Mouse (Mus musculus): ENCODE data around the gene S100a5. TPM values are rescaled to one million over a fixed set of nuclear protein-coding genes. Genes with fewer than 3 reads are reported as not detected.

The S100a5 gene
- polyA plus RNA-seq, 1 experiment, result not detected

GRCm38 (mm10) chr3:90648981-90649380 is 40.7 kb downstream of the S100a5 start:
- H3K27me3 ChIP-seq (ENCODE audit: control insufficient read depth, insufficient read depth, low read length, poor library complexity, severe bottlenecking), result no peaks in the 10 kb centered on the region
- no peaks in the 10 kb centered on the region for H3K4me1 ChIP-seq (ENCODE audit: control insufficient read depth, insufficient read depth, low read length)
- H3K36me3 ChIP-seq (ENCODE audit: control insufficient read depth, insufficient read depth, low read length, poor library complexity, severe bottlenecking), result no peaks in the 10 kb centered on the region
- TF ChIP-seq POLR2A (IDR thresholded peaks at IDR 0.05; ENCODE audit: insufficient read depth, low read length), result no peak
- no peak for TF ChIP-seq CTCF (IDR thresholded peaks at IDR 0.05; ENCODE audit: low read depth, low read length)
- no peak for TF ChIP-seq EP300 (IDR thresholded peaks at IDR 0.05; ENCODE audit: insufficient read depth, low read depth, low read length)
- H3K9ac ChIP-seq (ENCODE audit: low read depth, poor library complexity, severe bottlenecking), result no peak overlapping the region
- no peak overlapping the region for H3K4me3 ChIP-seq (ENCODE audit: low read depth, low read length)
- no peak overlapping the region for H3K27ac ChIP-seq (ENCODE audit: insufficient read depth, low read length)
- no peaks in the 10 kb centered on the region for H3K9me3 ChIP-seq (replicated peaks; ENCODE audit: control insufficient read depth, insufficient read depth, low read length, poor library complexity, severe bottlenecking)

GRCm38 (mm10) chr3:90649832-90650231 is 41.5 kb downstream of the S100a5 start:
- no peaks in the 10 kb centered on the region for H3K9me3 ChIP-seq (replicated peaks; ENCODE audit: control insufficient read depth, insufficient read depth, low read length, poor library complexity, severe bottlenecking)
- H3K4me1 ChIP-seq (ENCODE audit: control insufficient read depth, insufficient read depth, low read length), result no peaks in the 10 kb centered on the region
- no peak for TF ChIP-seq POLR2A (IDR thresholded peaks at IDR 0.05; ENCODE audit: insufficient read depth, low read length)
- no peak for TF ChIP-seq CTCF (IDR thresholded peaks at IDR 0.05; ENCODE audit: low read depth, low read length)
- no peak for TF ChIP-seq EP300 (IDR thresholded peaks at IDR 0.05; ENCODE audit: insufficient read depth, low read depth, low read length)
- H3K36me3 ChIP-seq (ENCODE audit: control insufficient read depth, insufficient read depth, low read length, poor library complexity, severe bottlenecking), result no peaks in the 10 kb centered on the region
- no peaks in the 10 kb centered on the region for H3K27me3 ChIP-seq (ENCODE audit: control insufficient read depth, insufficient read depth, low read length, poor library complexity, severe bottlenecking)
- no peak overlapping the region for H3K9ac ChIP-seq (ENCODE audit: low read depth, poor library complexity, severe bottlenecking)
- no peak overlapping the region for H3K27ac ChIP-seq (ENCODE audit: insufficient read depth, low read length)
- no peak overlapping the region for H3K4me3 ChIP-seq (ENCODE audit: low read depth, low read length)

DNA sequence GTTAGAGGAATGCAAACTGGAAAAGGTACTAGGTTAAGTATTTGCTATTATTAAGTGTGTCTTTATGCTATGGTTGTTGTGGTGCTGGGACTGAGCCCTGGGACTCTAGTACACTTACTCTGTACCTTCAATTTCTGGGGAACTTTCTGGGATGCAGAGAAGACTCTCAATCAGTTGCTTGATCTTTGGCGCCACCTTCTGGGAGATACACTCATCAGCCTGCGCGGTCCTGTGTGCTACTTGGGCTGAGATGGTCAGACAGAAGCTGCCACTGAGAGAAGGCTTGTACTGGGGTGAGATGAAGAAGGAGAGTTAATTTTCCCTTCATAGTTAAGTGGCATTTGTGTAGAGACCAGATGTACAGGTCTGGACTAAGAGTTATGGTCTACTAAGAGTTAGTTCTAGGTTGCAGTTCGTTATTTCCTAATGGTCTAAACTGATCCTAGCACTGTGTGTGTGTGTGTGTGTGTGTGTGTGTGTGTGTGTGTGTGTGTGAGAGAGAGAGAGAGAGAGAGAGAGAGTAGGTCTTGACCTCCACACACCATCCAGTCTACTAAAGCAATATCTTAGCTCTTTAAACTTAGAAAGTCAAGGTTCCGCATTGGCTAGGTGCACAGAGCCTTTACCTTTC is 44.7 kb downstream of the S100a5 start:
- TF ChIP-seq POLR2A (IDR thresholded peaks at IDR 0.05; ENCODE audit: insufficient read depth, low read length), result no peak
- TF ChIP-seq CTCF (IDR thresholded peaks at IDR 0.05; ENCODE audit: low read depth, low read length), result peak; percentile 75
- no peaks in the 10 kb centered on the region for H3K27me3 ChIP-seq (ENCODE audit: control insufficient read depth, insufficient read depth, low read length, poor library complexity, severe bottlenecking)
- no peaks in the 10 kb centered on the region for H3K9me3 ChIP-seq (replicated peaks; ENCODE audit: control insufficient read depth, insufficient read depth, low read length, poor library complexity, severe bottlenecking)
- H3K4me1 ChIP-seq (ENCODE audit: control insufficient read depth, insufficient read depth, low read length), result no peaks in the 10 kb centered on the region
- no peak overlapping the region for H3K4me3 ChIP-seq (ENCODE audit: low read depth, low read length)
- H3K36me3 ChIP-seq (ENCODE audit: control insufficient read depth, insufficient read depth, low read length, poor library complexity, severe bottlenecking), result no peaks in the 10 kb centered on the region
- no peak overlapping the region for H3K9ac ChIP-seq (ENCODE audit: low read depth, poor library complexity, severe bottlenecking)
- H3K27ac ChIP-seq (ENCODE audit: insufficient read depth, low read length), result no peak overlapping the region

DNA sequence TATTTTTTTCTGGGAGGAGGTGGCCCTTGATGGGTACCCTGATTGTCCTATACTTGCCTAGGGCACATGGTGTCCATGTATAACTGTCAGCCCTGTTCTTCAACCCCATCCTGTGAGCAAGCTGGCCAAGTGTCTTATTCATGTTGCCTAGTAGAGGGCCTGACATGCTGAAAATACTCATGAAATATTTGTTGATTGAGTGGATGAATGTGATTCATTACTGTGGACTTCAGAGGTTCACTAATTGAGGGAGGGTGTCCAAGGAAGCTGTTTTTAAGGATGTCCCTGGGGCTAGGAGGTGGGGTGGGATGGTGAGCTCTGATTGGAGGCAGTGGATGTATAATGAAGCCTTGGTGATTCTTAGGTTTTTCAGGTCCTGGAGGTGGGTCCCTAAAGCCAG is 45.4 kb downstream of the S100a5 start, which contains the start of gene S100a7a:
Gene S100a7a (plus strand): TSS at position 301 of the 400 bp plus-strand sequence.
- H3K36me3 ChIP-seq (ENCODE audit: control insufficient read depth, insufficient read depth, low read length, poor library complexity, severe bottlenecking), result no peaks in the 10 kb centered on the region
- H3K27ac ChIP-seq (ENCODE audit: insufficient read depth, low read length), result no peak within 1 kb of the TSS
- no peaks in the 10 kb centered on the region for H3K9me3 ChIP-seq (replicated peaks; ENCODE audit: control insufficient read depth, insufficient read depth, low read length, poor library complexity, severe bottlenecking)
- H3K4me3 ChIP-seq (ENCODE audit: low read depth, low read length), result no peak within 1 kb of the TSS
- no peaks in the 10 kb centered on the region for H3K27me3 ChIP-seq (ENCODE audit: control insufficient read depth, insufficient read depth, low read length, poor library complexity, severe bottlenecking)
- no peaks in the 10 kb centered on the region for H3K4me1 ChIP-seq (ENCODE audit: control insufficient read depth, insufficient read depth, low read length)
- H3K9ac ChIP-seq (ENCODE audit: low read depth, poor library complexity, severe bottlenecking), result no peak within 1 kb of the TSS
- TF ChIP-seq CTCF (IDR thresholded peaks at IDR 0.05; ENCODE audit: low read depth, low read length) (no peak), POLR2A (IDR thresholded peaks at IDR 0.05; ENCODE audit: insufficient read depth, low read length) (no peak)

- no peak overlapping the region for H3K4me3 ChIP-seq (ENCODE audit: low read depth, low read length)
- TF ChIP-seq CTCF (IDR thresholded peaks at IDR 0.05; ENCODE audit: low read depth, low read length) (no peak), POLR2A (IDR thresholded peaks at IDR 0.05; ENCODE audit: insufficient read depth, low read length) (no peak), EP300 (IDR thresholded peaks at IDR 0.05; ENCODE audit: insufficient read depth, low read depth, low read length) (no peak)
- no peaks in the 10 kb centered on the region for H3K4me1 ChIP-seq (ENCODE audit: control insufficient read depth, insufficient read depth, low read length)
- no peak overlapping the region for H3K27ac ChIP-seq (ENCODE audit: insufficient read depth, low read length)
- no peaks in the 10 kb centered on the region for H3K9me3 ChIP-seq (replicated peaks; ENCODE audit: control insufficient read depth, insufficient read depth, low read length, poor library complexity, severe bottlenecking)
- no peak overlapping the region for H3K9ac ChIP-seq (ENCODE audit: low read depth, poor library complexity, severe bottlenecking)
- no peaks in the 10 kb centered on the region for H3K36me3 ChIP-seq (ENCODE audit: control insufficient read depth, insufficient read depth, low read length, poor library complexity, severe bottlenecking)
- H3K27me3 ChIP-seq (ENCODE audit: control insufficient read depth, insufficient read depth, low read length, poor library complexity, severe bottlenecking), result no peaks in the 10 kb centered on the region
Observed at GRCm38 (mm10) chr3:90657405-90657804, 49.1 kb downstream of the S100a5 start.

- no peaks in the 10 kb centered on the region for H3K4me1 ChIP-seq (ENCODE audit: control insufficient read depth, insufficient read depth, low read length)
- TF ChIP-seq EP300 (IDR thresholded peaks at IDR 0.05; ENCODE audit: insufficient read depth, low read depth, low read length), result no peak
- TF ChIP-seq POLR2A (IDR thresholded peaks at IDR 0.05; ENCODE audit: insufficient read depth, low read length), result no peak
- TF ChIP-seq CTCF (IDR thresholded peaks at IDR 0.05; ENCODE audit: low read depth, low read length), result no peak
- H3K9me3 ChIP-seq (replicated peaks; ENCODE audit: control insufficient read depth, insufficient read depth, low read length, poor library complexity, severe bottlenecking), result no peaks in the 10 kb centered on the region
- H3K4me3 ChIP-seq (ENCODE audit: low read depth, low read length), result no peak overlapping the region
- H3K9ac ChIP-seq (ENCODE audit: low read depth, poor library complexity, severe bottlenecking), result no peak overlapping the region
- no peaks in the 10 kb centered on the region for H3K27me3 ChIP-seq (ENCODE audit: control insufficient read depth, insufficient read depth, low read length, poor library complexity, severe bottlenecking)
- no peaks in the 10 kb centered on the region for H3K36me3 ChIP-seq (ENCODE audit: control insufficient read depth, insufficient read depth, low read length, poor library complexity, severe bottlenecking)
- no peak overlapping the region for H3K27ac ChIP-seq (ENCODE audit: insufficient read depth, low read length)
Observed at GRCm38 (mm10) chr3:90659364-90660044, 51.2 kb downstream of the S100a5 start.

Other genes starting within 250 kb of the S100a5 start
- 11.0 and 12.5 TPM in 2 replicates for gene Slc27a3, start 218.6 kb upstream of the S100a5 start, polyA plus RNA-seq (2011; ENCODE audit: insufficient read depth, insufficient read length, low read depth, missing spikeins)
- gene Ints3, start 174.9 kb upstream of the S100a5 start, polyA plus RNA-seq (2011; ENCODE audit: insufficient read depth, insufficient read length, low read depth, missing spikeins), result 68.6 and 71.0 TPM in 2 replicates
- 10.8 and 13.6 TPM in 2 replicates for gene Npr1, start 142.7 kb upstream of the S100a5 start, polyA plus RNA-seq (2011; ENCODE audit: insufficient read depth, insufficient read length, low read depth, missing spikeins)
- gene Ilf2, start 132.4 kb upstream of the S100a5 start, polyA plus RNA-seq (2011; ENCODE audit: insufficient read depth, insufficient read length, low read depth, missing spikeins), result 211 and 233 TPM in 2 replicates
- gene Snapin, start 117.5 kb upstream of the S100a5 start, polyA plus RNA-seq (2011; ENCODE audit: insufficient read depth, insufficient read length, low read depth, missing spikeins), result 63.9 and 65.1 TPM in 2 replicates
- gene Chtop, start 99.0 kb upstream of the S100a5 start, polyA plus RNA-seq (2011; ENCODE audit: insufficient read depth, insufficient read length, low read depth, missing spikeins), result 124 and 130 TPM in 2 replicates
- gene S100a1, start 94.1 kb upstream of the S100a5 start, polyA plus RNA-seq (2011; ENCODE audit: insufficient read depth, insufficient read length, low read depth, missing spikeins), result 46.3 and 50.4 TPM in 2 replicates
- 71.4 and 73.2 TPM in 2 replicates for gene S100a13, start 94.1 kb upstream of the S100a5 start, polyA plus RNA-seq (2011; ENCODE audit: insufficient read depth, insufficient read length, low read depth, missing spikeins)
- 0.88 and 1.9 TPM in 2 replicates for gene S100a14, start 81.7 kb upstream of the S100a5 start, polyA plus RNA-seq (2011; ENCODE audit: insufficient read depth, insufficient read length, low read depth, missing spikeins)
- gene S100a16, start 71.3 kb upstream of the S100a5 start, polyA plus RNA-seq (2011; ENCODE audit: insufficient read depth, insufficient read length, low read depth, missing spikeins), result 2.0 and 3.1 TPM in 2 replicates
- 1.5 and 2.5 TPM in 2 replicates for gene S100a3, start 47.9 kb upstream of the S100a5 start, polyA plus RNA-seq (2011; ENCODE audit: insufficient read depth, insufficient read length, low read depth, missing spikeins)
- gene S100a2, start 18.3 kb upstream of the S100a5 start, polyA plus RNA-seq (2011; ENCODE audit: insufficient read depth, insufficient read length, low read depth, missing spikeins), result not detected in 2 replicates
- 5.1 TPM in 1 of 2 replicates, not detected in the other for gene Gm42674, start 6.6 kb upstream of the S100a5 start, polyA plus RNA-seq (2011; ENCODE audit: insufficient read depth, insufficient read length, low read depth, missing spikeins)
- gene S100a4, start 4.8 kb upstream of the S100a5 start, polyA plus RNA-seq (2011; ENCODE audit: insufficient read depth, insufficient read length, low read depth, missing spikeins), result 11.0 and 15.5 TPM in 2 replicates
- 516 and 526 TPM in 2 replicates for gene S100a6, start 4.4 kb downstream of the S100a5 start, polyA plus RNA-seq (2011; ENCODE audit: insufficient read depth, insufficient read length, low read depth, missing spikeins)
- gene S100a7a, start 45.5 kb downstream of the S100a5 start, polyA plus RNA-seq (2011; ENCODE audit: insufficient read depth, insufficient read length, low read depth, missing spikeins), result 0.79 TPM in 1 of 2 replicates, not detected in the other
- not detected in 2 replicates for gene S100a8, start 60.5 kb downstream of the S100a5 start, polyA plus RNA-seq (2011; ENCODE audit: insufficient read depth, insufficient read length, low read depth, missing spikeins)
- not detected in 2 replicates for gene S100a9, start 87.2 kb downstream of the S100a5 start, polyA plus RNA-seq (2011; ENCODE audit: insufficient read depth, insufficient read length, low read depth, missing spikeins)
- gene Pglyrp4, start 118.4 kb downstream of the S100a5 start, polyA plus RNA-seq (2011; ENCODE audit: insufficient read depth, insufficient read length, low read depth, missing spikeins), result not detected in 2 replicates
- gene Gm5849, start 169.4 kb downstream of the S100a5 start, polyA plus RNA-seq (2011; ENCODE audit: insufficient read depth, insufficient read length, low read depth, missing spikeins), result not detected in 2 replicates

All from ES-Bruce4 (cell line).